Mouse (Mus musculus): Measurements from ENCODE around the gene Ggt7. TPM values are rescaled to one million over a fixed set of nuclear protein-coding genes. Genes with fewer than 3 reads are reported as not detected.

Ggt7 gene
- polyA plus RNA-seq (2012; ENCODE audit: low replicate concordance): 0.39 and 1.8 TPM in 2 replicates

GRCm38 (mm10) chr2:155517455-155518423, at the start of gene Ggt7, which contains the start of gene Acss2:
TSS of gene Ggt7 (minus strand) at chr2:155518237.
TSS of gene Acss2 (plus strand) at chr2:155517948.

GRCm38 (mm10) chr2:155473570-155474088, 44.4 kb downstream of the Ggt7 start, which contains the start of gene Ncoa6:
TSS of gene Ncoa6 (minus strand) at chr2:155473894.

Other genes with a start within 250 kb of the Ggt7 start
- gene Map1lc3a, start 241.9 kb downstream of the Ggt7 start, polyA plus RNA-seq (2012; ENCODE audit: low replicate concordance): 29.5 and 59.6 TPM in 2 replicates
- 9.1 and 12.9 TPM in 2 replicates for gene Pigu, start 160.8 kb downstream of the Ggt7 start, polyA plus RNA-seq (2012; ENCODE audit: low replicate concordance)
- 18.5 and 32.0 TPM in 2 replicates for gene Trp53inp2, start 137.2 kb downstream of the Ggt7 start, polyA plus RNA-seq (2012; ENCODE audit: low replicate concordance)
- gene Ncoa6, start 44.3 kb downstream of the Ggt7 start, polyA plus RNA-seq (2012; ENCODE audit: low replicate concordance): 54.7 and 56.2 TPM in 2 replicates
- gene Acss2, start 289 bp downstream of the Ggt7 start, polyA plus RNA-seq (2012; ENCODE audit: low replicate concordance): 6.2 and 8.4 TPM in 2 replicates
- gene Gss, start 74.6 kb upstream of the Ggt7 start, polyA plus RNA-seq (2012; ENCODE audit: low replicate concordance): 8.5 and 11.3 TPM in 2 replicates
- gene Myh7b, start 93.0 kb upstream of the Ggt7 start, polyA plus RNA-seq (2012; ENCODE audit: low replicate concordance): 0.97 and 1.00 TPM in 2 replicates
- gene Trpc4ap, start 174.1 kb upstream of the Ggt7 start, polyA plus RNA-seq (2012; ENCODE audit: low replicate concordance): 112 and 131 TPM in 2 replicates
- gene Edem2, start 211.2 kb upstream of the Ggt7 start, polyA plus RNA-seq (2012; ENCODE audit: low replicate concordance): 76.2 and 193 TPM in 2 replicates
- gene Gm17581, start 217.6 kb upstream of the Ggt7 start, polyA plus RNA-seq (2012; ENCODE audit: low replicate concordance): not detected in 2 replicates
- gene Procr, start 232.9 kb upstream of the Ggt7 start, polyA plus RNA-seq (2012; ENCODE audit: low replicate concordance): 1.3 and 2.4 TPM in 2 replicates